Mouse (Mus musculus) fat pad, adult 2 months (tissue): ENCODE results near the gene Timm44.

ENCODE experiments used
- DNase-seq: peaks from one replicate; pipeline ENCODE4 v3.0.0-alpha.2; 2011; ENCODE audit warnings: low read depth, low spot score; ENCODE audit errors: extremely low read depth

Timm44 gene

GRCm38 (mm10) chr8:4238434-4239192 lies 37.1 kb downstream of the Timm44 start, which contains the start of the genes Map2k7 and Gm49320:
TSS of gene Map2k7 (plus strand) at chr8:4238740.
TSS of gene Gm49320 (plus strand) at chr8:4238865.
- DNase-seq: peak; percentile 46

DNA sequence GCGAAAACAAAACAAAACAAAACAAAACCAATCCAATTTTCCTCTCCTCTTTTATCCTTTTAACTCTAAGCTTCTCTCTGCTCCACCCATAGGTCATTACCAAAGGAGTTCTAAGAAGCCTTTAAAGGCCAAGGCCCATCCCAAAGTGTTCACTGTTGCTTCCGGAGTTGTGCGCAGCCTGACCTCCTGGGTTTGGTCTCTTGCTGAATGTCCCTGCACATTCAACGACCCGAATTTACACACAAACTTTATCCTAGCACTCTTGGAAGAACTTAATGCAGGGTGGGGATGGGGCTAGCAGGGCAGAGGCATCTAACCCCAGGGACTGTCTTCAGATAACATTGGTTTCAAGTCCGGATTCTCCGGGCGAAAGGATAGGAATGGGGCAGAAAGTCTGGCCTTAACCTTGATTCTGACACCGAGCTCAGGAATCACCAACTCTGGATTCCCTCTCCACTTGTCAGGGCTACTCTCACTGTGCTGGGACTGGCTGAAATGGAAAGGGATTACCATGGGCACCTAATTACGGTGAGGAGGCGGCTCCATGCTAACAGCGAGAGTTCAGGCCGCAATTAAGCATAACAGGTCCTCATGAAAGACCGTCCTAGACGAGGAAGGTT lies 37.8 kb downstream of the Timm44 start:
- no peak for DNase-seq

- no peak for DNase-seq
These were observed 44.9 kb downstream of the Timm44 start for GRCm38 (mm10) chr8:4230612-4231351.

DNA sequence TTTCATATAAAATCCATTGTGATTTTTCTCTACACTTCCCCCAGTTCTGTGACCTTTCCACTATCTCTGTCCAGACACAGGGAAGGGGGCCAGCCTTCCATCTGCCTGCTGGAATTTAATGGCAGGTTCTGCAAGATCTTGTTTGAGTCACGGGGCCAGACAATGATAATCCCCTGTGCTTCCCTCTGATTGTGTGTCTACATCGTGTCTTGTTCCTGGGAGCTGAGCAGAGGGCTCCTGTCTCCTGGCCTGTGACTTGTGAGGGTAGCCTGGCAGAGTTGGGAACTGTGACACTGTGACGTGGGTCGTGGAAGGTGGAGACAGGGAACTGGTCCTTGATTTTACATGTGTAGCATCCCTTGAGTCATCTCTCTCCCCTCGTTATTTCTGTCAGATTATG lies 45.9 kb downstream of the Timm44 start:
- DNase-seq: no peak

DNA sequence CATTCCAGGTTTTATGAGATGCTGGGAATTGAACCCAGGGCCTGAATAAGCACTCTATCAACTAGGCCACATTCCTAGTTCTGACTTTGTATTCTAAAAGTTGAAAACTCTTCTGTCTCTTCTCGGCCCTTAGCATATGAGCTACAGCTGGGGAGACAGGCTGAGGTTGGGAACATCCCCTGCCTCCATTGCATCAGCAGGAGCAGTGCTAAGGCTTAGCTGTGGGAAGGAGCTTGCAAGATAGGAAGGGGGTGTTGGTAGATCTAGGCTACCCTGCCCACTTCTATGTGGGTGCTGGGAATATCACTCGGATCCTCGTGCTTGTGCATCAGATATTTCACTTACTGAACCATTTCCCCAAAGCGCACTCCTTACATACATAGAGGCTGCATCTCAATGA lies 47.8 kb downstream of the Timm44 start:
- DNase-seq: no peak

DNA sequence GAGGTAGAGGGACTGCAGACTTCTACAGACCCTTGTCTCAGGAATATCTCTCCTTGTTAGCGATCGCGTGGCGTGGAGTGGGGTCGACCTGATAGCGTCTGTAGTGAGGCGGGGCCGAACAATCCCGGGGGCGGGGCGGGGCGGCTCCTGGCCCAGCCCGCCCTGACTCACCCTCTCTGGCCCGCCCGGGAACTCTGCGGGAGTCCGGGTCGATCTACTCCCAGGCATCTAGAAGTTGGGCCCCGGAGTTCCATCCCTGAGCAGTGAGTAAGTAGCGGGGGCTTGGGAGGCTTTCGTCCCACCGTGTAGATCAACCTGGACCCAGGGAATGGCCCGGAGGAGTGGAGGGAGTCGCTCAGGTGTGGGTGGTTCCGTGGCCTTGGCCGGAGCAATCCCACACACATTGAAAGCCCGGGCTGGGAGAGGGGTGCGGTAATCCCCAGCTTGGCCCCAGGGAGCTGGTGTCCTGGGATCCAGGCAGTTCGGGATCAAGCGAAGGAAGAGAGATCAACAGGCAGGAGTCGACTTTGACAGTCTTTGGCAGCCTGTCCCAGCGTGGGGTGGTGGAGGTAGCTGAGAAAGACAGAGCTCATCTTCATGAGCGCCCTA lies 48.9 kb downstream of the Timm44 start, which contains the start of gene Lrrc8e:
Lrrc8e (plus strand) TSS at position 89 of the 609 bp plus-strand sequence.
- no peak for DNase-seq

DNA sequence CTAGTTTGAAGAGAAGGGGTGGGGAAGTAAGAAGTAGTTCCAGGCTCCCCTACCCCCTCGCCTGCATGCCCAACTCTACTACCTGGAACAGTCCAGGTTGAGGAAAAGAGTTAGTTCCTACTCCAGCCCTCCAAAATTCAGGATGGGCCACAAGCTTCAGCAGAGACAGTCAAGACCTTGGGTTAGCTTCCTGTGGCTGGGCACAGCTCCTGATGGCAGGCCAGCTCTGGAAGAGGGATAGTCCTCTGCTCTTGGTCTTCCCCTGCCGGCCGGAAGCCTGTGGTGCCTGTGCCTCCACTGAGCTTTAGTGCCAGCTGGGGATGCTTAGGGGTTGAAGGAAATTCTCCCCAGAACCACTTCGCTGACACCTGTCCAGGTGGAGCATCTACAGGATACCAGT lies 49.4 kb downstream of the Timm44 start:
- no peak for DNase-seq

DNA sequence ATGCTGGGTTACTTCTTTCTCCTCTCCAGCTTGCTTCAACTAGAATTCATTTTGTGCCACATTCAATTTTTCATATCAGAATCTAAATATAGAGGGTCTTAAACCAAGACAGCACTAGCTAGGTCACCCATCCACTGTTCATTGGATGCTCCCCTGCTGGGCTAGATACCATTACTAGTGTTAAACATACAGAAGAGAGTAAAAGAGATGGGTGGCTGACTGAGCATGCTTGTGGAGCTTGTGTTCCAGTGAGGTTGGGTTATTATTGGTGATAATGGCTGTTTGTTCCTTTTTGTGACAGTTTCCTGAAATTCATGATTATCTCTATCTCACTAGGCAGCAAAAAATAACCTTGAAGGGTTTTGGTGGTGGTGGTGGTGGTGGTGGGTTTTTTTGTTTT lies 53.7 kb downstream of the Timm44 start:
- no peak for DNase-seq

GRCm38 (mm10) chr8:4219617-4220016 lies 56.1 kb downstream of the Timm44 start:
- DNase-seq: no peak

GRCm38 (mm10) chr8:4216791-4217621 lies 58.7 kb downstream of the Timm44 start, which contains the start of gene Prr36:
TSS of gene Prr36 (minus strand) at chr8:4217459.
- no peak for DNase-seq

DNA sequence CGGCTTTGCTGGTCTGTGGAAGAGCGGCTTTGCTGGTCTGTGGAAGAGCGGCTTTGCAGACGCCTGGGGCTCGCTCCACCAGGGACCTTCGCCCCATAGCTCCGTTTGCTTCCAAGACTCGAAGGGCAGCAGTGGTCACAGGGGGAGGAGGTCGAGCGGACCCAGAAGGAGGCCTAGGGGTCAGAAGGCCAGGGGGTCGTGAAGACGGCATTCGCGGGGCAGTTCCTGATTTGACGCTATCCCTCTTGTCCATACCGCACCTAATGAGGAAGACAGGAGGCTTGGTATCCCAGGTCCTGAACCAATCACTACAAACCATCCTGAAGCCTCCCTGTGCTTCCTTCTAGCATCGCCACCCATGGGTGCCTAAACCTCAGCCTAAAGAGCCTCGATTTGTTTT lies 59.4 kb downstream of the Timm44 start:
- no peak for DNase-seq

GRCm38 (mm10) chr8:4214006-4214980 lies 61.4 kb downstream of the Timm44 start:
- DNase-seq: no peak

DNA sequence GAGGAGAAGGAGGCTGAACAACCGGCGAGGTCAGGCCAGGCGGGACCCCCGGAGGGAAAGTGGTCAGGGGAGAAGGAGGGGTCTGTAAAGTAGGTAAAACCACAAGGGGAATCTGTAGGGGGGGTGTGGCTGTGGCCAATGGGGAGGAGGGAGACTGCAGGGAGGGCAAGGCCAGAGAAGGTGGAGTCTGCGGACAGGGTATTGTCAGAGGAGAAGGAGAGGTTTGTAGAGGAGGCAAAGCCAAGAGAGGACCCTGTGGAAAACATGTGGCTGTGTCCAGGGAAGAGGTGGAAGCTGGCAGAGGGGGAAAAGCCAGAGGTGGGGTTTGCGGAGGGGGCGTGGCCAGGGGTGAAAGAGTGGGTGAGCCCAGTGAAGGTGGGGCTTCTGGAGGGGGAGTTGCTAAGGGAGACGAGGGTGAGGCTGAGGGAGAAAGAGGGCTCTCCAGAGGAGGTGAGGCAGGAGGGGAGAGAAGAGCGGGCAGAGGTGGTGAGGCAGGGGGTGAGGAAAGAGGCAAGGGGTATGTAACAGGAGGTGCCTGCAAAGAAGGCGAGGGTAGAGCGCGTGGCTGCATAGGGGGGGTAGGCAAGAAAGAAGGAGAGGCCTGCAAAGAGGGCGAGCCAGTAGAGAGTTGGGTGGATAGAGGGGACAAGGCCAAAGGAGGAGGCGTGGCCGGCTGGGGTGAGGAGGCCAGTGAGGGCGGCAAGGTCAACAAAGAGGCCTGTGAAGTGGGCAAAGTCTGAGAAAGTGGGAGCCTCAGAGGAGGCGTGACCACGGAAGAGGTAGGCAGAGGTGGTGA lies 62.3 kb downstream of the Timm44 start:
- DNase-seq: no peak

DNA sequence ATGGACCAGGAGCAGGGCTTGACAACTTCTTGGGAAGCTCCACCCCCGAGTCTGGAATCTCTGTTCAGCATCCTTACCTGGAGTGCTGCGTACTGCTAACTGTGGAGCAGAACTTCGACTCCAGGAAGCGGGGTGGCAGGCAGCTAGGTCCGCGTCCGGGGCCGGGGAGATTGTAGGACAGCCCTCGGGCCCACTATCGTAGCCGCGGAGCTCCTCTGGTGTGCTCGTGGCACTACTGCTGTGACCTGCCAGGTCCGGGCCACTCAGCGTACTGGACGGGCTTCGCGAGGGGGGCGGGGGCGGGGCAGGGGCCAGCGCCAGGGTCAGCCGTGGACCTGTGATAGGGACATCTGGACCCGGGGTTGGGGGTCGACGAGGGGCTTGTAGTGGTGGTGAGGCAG lies 62.9 kb downstream of the Timm44 start:
- no peak for DNase-seq

DNA sequence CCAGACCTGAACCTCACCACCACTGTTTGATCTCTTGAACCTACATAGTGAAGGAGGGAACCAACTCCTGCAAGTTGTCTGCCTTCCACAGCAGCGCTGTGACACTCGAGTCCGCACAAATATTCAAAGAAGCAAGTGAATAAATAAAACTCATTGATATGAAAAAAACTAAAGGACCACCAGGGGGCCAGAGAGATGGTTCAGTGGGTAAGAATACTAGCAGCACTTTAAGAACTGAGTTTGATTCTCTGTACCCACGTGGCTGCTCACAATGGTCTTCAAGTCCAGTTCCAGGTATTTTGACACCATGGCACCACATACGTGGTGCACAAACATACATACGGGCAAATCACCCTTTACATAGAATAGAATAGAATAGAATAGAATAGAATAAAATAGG lies 64.6 kb downstream of the Timm44 start:
- no peak for DNase-seq
